Mouse (Mus musculus) adrenal gland, postnatal 36 days (tissue): Measurements from ENCODE around the gene Il11. TPM values are rescaled to one million over a fixed set of nuclear protein-coding genes. Genes with fewer than 3 reads are reported as not detected.
"Not testable (repeated sequence)": the region's sequence is repeated elsewhere in the genome, so short reads cannot be mapped to it uniquely, and the experiment has no call there.

Source experiments
- DNase-seq, 2 experiments: peaks; one replicate each; pipeline ENCODE4 v3.0.0; 2021; ENCODE audit warnings: mixed read lengths in 1 of 2
- long read RNA-seq, 2 experiments: library from polyadenylated mRNA; stranded (forward); transcript quantifications; one replicate each; pipeline ENCODE4 v2.0.0; 2021; ENCODE audit warnings: borderline sequencing depth in 2 of 2
- total RNA-seq, 2 experiments: library from RNA; stranded (reverse); gene quantifications; 2 replicates each; pipeline ENCODE4 v1.2.3; 2021

The Il11 gene
- under 1 TPM; 0.13 to 0.56 TPM for total RNA-seq
- long read RNA-seq, experiment 1 = 0 reads
- long read RNA-seq, experiment 2 = 0 reads

DNA sequence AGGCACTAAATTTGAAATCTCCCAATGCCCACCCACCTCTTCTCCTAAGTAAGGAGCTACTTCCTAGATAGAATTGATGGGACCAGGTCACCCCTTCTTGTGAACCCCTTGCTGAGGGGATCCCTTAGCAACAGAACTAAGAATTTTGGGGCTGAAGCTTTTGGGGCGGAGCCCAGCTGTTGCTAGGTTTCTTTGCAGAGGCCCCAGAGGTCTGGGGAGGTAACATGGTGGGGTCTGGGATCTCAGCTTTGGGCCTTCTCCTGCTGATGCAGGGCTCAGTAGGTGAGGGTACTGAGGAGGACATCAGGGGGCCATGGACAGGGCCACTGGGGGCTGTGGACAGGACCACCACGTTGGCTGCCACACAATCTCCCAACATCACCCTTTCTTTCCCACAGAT lies at the start of gene Il11, which contains the start of gene Tmem190:
Il11 (minus strand) TSS at position 101 of the 400 bp plus-strand sequence.
Tmem190 (plus strand) TSS at position 179 of the 400 bp plus-strand sequence.
- DNase-seq = no peak

DNA sequence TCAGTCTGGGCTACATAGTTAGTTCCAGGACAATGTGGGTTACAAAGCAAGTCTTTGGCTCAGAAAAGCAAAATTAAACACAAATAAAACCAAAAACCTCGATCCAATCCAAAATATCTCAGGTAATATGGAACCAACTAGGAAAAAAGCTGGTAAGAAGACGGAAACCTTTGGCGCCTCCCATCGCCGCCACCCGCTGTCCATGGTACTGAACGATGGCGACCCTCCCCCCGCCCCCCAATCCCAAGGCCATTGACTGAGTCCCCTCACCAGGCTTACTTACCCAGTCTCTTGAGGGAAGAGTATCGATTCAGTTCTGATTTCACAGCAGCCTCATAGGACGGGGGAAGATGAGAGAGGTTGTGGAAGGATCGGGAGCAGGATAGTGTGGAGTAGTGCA lies 47.8 kb upstream of the Il11 start:
- DNase-seq = no peak

DNA sequence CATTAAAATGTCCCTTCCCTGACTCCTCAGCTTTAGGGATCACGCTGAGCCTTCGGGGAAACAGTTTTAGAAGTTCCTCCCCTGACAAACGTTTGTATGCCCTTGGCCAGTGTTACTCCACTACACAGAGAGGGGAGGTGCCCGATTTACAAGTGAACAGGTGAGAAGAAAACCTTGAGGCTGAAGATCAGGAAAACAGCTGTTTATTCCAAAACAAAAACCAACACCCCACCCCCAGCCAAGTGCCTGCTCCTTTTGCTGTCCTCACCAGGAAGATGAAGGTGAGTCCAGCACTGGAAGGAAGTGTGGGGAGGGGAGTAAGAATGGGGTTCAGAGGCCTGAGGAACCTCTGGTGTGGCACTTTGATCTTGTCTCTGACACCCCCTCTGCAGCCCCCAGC lies 42.7 kb upstream of the Il11 start:
- no peak for DNase-seq

DNA sequence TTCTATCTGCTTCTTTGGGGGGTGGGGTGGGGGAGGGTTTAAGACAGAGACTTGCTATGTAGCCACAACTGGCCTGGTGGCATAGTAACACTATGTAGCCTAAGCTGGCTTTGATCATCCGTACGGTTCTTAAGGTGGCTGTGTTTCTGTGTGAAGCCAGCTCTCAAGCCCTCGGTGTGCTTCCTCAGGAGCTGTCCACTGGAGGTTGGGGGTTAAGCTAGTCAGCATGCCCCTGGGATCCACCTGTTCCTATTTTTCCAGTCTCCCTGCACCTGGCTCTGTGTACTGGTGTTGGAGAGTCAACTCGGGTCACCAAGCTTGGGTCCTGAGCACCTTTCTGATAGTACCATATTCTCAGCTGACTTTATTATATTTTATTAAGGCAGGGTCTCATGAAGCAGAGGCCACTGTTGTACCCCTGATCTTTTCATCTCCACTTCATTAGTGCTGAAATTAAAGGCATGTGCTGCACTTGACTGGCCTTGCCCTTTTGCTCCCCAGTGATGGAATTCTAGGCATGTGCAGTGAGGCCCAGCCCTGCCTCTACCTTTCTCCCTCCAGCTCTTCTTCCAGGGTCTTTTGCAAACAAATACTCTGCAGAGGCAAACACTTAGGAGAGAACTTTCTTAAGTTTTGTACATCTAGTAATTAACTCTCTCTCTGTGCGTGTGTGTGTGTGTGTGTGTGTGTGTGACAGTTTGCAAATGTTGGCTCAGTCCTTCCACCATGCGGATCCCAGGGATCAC lies 39.7 kb upstream of the Il11 start:
- DNase-seq = no peak

DNA sequence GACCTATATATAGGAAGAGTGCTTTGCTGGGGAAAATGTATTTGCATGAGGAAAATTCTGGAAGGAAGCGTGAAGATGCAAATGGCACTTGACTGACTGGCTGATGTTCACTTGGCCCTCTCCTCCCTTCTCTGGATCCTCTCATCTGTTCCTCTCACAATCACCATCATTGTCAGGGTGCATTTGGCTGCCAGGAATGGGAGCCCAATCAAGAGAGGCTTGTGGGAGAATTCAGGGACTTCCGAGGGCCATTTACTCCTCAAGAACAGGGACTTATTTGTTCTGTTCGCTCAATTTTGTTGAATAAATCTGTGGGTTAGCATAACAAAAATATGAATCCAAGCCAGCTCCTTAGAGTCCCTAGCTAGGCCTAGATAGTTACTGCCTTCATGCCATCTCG lies 39.0 kb upstream of the Il11 start:
- no peak for DNase-seq

DNA sequence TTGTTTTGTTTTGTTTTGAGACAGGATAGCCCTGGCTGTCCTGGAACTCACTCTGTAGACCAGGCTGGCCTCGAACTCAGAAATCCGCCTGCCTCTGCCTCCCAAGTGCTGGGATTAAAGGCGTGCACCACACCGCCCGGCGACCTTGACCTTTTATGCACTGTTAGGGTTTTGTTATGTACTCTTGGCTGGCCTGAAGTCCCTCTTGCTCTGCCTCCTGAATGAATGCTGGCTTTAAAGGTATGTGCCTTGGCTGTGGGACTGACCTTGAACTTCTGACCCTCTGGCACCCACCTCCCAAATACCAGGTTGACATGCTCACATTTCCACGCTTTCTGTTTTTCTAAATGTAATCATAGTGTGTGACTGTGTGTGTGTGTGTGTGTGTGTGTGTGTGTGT lies 38.3 kb upstream of the Il11 start:
- not testable (repeated sequence) for DNase-seq

DNA sequence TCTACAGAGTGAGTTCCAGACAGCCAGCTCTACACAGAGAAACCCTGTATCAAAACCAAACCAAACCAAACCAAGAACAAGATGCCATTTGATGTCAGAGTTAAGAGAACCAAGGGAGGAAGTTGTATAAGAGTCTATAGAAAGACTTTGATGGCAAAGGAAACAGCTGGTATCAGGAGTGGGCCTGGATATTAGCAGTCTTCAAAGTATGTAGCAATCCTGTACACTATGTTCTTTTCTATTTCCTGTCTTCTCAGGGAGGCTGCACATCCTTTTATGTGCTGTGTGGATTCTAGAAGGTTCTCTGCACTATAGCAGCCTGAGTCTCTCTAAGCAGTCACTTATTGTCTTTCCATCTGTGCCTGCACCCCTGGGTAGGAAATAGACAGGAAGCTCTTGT lies 33.9 kb upstream of the Il11 start:
- no peak for DNase-seq

DNA sequence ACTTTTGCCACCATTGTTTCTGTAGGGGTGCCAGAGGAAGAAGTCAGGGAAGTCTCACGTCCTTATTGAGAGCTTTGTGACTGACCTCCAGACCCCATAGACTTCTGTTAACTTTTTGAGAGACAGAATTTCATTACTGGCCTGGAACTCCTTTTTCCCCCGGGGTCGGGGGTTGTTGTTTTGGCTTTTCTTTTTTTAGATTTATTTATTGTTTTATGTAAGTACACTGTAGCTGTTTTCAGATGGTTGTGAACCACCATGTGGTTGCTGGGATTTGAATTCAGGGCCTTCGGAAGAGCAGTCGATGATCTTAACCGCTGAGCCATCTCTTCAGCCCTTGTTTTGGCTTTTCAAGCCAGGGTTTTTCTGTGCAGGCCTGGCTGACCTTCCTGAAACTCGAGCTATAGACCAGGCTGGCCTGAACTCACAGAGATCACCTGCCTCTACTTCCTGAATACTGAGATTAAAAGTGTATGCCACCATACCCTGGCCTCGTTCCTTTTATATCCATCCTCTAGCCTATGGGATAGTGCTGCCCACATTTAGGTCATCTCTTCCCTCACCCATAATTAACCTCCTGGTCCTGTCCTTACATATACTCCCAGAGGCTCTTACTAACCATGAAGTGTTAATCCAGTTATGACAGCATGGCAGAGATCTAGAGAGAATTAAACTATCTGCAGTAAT lies 30.6 kb upstream of the Il11 start:
- DNase-seq = no peak

DNA sequence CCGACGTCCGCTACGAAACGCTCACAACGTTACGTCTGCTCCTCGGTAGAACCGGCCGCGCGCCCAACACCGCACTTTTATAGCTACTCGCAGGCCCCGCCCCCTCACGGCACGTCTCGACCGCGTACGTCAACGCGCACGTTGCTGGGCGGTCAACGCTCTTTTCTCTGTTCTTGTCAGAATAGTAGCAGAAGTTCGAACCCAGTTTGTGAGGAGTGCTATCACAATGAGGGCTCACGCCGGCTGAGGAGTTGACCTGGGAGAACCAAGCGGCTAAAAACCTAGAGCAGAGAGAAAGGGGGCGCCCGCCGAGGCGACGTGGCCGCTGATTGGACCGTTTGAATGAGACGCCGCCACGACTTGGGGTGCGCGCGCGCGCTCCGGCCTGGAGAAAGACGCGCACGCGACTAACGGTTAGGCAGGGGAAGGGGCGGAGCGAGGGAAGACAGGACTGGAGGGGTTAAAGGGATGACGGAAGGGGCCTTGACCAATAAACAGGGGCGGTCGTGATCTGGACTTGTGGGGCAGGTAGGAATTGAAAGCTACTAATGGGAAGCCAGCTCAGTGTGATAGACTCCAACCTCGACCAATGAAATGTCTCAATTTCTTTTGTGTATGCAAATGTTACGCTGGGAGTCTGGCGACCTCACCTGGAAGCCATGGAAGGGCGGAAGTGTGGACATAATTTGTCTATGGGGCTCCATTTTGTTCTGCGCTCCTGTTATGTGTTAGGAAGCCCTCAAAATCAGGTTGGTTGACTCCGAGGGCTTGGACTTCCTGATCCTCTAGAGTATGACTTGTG lies 29.8 kb upstream of the Il11 start, which contains the start of gene Ube2s:
Ube2s (minus strand) TSS at position 288 of the 802 bp plus-strand sequence.
- peak; percentile 98 for DNase-seq

DNA sequence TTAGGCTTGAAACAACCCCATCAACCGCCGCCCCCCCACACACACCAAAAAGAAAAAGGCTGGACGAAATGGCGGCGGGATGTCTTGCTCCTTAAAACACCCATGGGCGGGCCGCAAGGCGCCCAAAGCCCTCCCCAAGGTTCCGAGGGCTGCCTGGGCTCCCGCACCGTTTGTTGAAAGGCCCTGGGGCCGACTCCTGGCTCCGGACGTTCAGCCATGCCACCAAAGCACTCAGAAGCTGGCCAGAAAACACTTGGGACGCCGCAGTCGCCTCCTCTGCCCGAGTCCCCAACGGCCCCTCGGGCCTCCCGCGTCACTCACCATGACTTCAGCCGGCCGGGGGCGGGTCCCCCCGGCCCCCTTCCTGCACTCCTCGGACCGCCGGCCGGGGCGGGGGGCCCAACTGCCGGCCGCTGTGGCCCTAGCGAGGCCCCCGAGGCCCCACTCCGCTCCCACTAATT lies 29.2 kb upstream of the Il11 start:
- DNase-seq = peak in 1 of 2 experiments; percentile 39

DNA sequence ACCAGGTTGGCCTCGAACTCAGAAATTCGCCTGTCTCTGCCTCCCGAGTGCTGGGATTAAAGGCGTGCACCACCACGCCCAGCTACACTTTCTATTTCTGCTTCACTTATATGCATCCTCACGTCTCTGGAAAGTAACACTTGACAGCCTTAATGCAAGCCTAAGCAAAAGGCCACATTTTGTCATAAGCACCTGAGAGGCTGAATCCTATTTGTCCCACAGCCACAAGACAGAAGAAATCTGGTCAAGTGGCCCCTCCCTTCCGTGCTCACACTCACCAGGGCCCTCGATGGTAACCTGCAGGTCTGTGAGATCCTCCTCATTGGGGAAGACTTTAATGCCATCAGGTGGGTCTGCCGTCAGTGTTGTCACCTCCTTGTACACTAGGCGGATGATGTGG lies 28.5 kb upstream of the Il11 start:
- DNase-seq = not testable (repeated sequence)

DNA sequence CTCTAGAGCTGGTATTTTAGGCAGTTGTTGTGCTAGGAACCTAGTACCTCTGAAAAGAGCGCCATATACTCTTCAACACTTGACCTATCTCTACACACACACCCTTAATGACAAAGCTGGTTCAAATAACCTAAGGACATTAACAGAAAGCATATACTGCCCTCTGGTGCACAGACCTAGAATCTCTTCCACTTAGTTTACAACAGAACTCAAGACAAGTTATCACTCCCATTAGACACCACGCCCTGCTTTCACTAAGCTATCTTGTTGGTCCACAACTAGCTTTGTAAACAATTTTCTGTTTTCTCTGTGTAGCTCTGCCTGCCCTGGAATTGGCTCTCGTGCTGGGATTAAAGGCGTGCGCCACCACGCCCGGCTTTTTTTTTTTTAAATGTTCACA lies 24.1 kb upstream of the Il11 start:
- peak in 1 of 2 experiments; percentile 27 for DNase-seq

DNA sequence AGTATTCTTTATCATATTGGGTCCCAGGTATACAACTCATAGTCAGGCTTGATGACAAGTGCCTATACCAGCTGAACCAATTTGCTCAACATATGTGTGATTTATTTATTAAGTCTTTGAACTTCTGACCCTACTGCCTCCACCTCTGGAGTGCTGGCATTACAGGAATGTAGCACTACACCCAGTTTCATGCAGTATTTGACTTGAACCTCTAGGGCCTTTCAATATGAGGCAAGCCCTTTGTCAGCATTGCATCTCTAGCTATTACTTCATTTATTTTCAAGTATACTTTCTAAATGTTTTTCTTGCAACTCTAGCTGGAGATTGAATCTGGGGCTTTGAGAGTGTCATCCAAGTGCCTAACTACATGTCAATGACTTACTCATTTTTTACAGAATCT lies 19.6 kb upstream of the Il11 start:
- DNase-seq = no peak

DNA sequence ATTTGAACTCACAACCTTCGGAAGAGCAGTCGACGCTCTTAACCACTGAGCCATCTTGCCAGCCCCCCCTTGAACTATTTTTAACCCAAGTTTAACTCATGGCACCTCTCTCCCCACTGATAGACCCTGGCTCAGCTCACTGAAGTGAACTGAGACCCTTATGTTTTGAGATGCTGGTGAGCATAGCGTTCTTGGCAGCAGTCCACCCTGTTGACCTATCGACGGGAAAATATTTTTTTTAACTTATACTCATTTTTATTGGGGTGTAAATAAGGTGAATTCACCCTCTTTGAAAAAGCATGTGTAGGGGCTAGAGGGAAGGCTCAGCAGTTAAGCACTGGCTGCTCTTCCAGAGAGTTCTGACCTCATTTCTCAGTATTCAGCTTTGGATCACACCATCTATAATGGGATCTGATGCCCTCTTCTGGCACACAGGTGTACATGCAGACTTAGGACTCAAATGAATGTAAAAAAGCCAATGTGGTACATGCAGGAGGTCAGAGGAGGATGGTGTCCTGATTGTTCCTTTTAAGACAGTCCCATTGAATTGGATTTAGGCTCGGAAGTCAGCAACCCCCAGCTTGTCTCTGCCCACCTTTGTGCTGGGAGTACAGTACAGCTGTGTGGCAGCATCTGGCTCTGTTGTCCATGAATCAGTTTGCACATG lies 13.2 kb upstream of the Il11 start:
- peak in 1 of 2 experiments; percentile 20 for DNase-seq

DNA sequence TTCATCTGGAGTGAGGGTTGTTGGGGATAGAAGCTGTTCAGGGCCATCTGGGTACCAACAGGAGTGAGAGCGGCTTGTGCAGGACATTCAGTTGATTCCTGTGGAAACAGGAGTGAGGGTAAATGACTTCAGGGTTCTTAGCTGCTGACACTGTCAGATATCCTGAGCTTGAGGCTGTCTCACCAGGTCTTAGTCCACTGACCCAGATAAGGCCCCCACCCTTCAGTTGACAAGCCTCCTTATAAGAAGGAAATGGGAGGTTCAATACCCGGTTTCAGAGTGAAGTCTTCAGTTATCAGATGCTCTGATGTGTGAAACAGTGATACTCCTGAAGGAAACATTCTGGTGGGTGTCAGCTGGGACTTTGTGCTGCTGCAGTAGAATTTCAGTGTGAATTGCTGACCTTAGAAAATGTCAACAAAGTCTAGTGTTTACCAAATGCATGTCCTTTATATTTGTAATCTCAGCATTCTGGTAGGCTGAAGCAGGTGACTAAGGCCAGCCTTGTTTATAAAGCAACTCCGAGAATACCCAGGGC lies 12.0 kb upstream of the Il11 start:
- no peak for DNase-seq

DNA sequence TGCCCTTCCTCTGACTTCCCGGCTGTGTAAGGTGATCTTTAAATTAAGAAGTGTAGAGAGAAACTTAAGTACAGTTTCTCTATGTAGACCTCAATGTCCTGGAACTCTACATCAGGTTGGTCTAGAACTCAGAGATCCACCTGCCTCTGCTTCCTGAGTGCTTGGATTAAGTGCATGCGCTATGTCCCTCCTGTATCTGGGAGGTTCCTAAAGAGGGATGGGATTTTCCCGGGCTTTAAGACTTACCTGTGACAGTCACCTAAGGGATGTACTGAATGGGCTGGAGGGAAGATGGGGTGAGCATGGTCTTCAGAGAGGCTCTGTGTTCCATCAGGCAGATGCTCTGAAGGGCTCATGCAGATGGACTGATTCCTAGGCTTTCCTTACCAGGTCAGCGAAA lies 11.0 kb upstream of the Il11 start:
- DNase-seq = no peak

DNA sequence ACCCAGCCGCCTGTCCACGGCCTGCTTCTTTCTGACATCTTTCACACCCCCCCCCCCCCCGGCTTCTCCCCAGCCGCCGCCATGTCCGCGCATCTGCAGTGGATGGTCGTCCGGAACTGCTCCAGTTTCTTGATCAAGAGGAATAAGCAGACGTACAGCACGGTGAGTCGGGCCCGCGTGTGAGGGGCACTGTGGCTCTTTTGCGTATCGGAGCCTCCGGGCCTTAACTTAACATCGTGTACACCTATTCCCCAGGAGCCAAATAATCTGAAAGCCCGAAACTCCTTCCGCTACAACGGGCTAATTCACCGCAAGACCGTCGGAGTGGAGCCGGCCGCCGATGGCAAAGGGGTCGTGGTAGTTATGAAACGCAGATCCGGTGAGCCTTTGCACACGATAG lies 10.6 kb upstream of the Il11 start:
- DNase-seq = peak in 1 of 2 experiments; percentile 19

DNA sequence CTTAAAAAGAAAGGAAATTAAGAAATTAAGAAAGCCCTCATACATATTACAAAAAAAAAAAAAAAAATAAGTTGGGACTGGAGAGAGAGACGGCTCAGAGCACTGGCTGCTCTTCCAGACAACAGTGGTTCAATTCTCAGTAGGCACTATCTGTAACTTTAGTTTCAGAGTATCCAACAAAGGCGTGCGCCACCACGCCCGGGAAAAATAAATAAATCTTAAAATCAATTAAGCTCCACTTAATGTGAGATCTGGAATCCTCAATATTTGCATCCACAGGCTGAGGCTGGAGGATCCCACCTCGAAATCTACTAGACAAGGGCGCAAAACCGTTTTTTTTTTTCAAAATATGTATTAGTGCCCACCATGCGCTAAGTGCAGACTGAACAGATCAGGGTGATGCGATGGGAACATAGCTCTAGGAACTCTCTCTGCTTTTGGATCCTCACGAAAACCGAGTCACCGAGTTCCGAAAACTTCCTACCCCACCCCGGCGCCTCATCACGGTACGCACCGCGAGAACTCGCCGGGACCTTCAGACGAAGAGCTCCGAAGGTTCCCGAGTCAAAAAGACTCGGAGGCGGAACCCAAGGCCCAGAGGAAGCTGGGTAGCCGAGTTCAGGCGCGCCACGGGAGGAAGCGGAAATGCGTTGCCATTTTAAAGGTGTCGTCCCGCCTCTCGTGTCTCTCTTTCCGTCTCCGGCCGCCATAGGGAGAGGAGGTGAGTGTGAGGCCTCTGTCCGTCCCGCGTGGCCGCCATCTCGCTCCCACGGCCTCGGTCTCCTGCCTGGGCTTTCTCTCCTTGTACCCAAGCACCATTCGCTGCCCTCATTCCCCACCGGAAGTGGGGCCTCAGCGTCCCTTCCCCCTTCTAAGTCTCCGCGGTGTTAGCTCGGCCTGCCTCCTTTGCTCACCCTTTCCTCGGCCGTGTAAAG lies 9.9 kb upstream of the Il11 start, which contains the start of gene Rpl28:
Rpl28 (plus strand) TSS at position 597 of the 935 bp plus-strand sequence.
- peak; percentile 95 to 96 for DNase-seq

DNA sequence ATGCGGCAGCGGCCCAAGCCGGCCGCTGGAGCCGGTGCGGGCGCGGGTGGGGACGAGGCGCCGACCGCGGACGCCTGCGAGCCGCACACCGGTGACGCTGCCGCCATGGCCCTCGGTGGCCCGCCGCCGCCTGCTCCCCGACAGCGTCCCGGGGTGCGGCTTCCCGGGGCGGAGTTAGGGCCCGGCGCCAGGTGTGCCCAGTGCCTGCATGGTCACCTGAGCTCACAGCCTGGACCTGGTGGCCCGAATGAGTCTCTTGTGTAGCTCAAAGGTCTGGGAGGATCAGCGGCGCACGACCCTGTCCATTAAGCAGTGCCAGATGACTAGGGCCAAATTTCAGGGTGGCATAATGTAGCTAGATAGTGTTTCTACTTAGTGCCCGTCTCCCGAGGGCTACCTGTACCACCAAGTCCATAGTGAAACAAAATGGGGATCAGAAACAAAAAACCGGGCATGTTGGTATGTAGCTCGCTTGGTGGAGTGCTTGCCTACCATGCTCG lies 6.8 kb upstream of the Il11 start, which contains the start of gene Tmem238:
Tmem238 (minus strand) TSS at position 221 of the 500 bp plus-strand sequence.
- peak; percentile 68 to 83 for DNase-seq
